In the genomic region with DNA sequence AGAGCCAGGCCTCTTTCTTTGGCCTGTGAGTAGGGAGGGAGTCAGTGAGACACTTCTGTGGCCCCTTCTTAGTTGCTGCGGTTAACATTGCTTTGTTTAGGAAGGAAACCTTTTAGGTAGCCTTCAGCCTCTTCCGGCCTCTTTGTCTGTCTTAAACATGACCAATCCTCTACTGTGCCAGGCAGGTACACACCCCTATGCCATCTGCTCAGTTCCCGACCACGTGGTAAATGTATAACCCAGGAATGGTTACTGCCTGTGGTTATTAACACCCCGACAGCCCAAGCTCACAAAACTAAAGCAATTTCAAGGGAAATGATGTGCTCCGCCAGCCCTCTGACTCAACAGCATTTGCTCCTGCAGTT, we compare ENCODE assay signal across 8 mouse cellular contexts. TPM values are rescaled to one million over a fixed set of nuclear protein-coding genes. Genes with fewer than 3 reads are reported as not detected.
A peak's percentile ranks its signal among the peaks of the same experiment; 100 is the strongest.
DNase-seq lines count a peak whose midpoint lies in the region; ATAC-seq lines count a peak whose summit lies in the region.

No protein-coding gene starts in this region.

- no peaks in the 10 kb centered on the region for H3K9me3 ChIP-seq in hindbrain, embryonic 10.5 days
- no peaks in the 10 kb centered on the region for H3K9me3 ChIP-seq in midbrain, embryonic 16.5 days (replicated peaks; ENCODE audit: control insufficient read depth, low read length, poor library complexity, severe bottlenecking)

- H3K27me3 ChIP-seq in hindbrain, embryonic 10.5 days (ENCODE audit: insufficient read depth, poor library complexity, severe bottlenecking): peaks cover 58% of the 10 kb centered on the region
- H3K27me3 ChIP-seq in midbrain, embryonic 16.5 days (ENCODE audit: control insufficient read depth, insufficient read depth, low read depth, low read length): 0 out of 2 replicates have a peak, but pooled peaks cover 8% of the 10 kb centered on the region

- H3K4me1 ChIP-seq in hindbrain, embryonic 10.5 days (replicated peaks): no peaks in the 10 kb centered on the region
- H3K4me1 ChIP-seq in midbrain, embryonic 16.5 days (ENCODE audit: control insufficient read depth, insufficient read depth, low read length): peaks cover 5% of the 10 kb centered on the region; the same call in 1 of the 2 replicates

- 29% methylated on average over 6 of the region's 6 CpGs for WGBS in hindbrain, embryonic 10.5 days
- 24% methylated on average over 6 of the region's 6 CpGs for WGBS in midbrain, embryonic 16.5 days

- H3K4me3 ChIP-seq in hindbrain, embryonic 10.5 days: peak overlapping the region; percentile 60
- peak overlapping the region; percentile 63 for H3K4me3 ChIP-seq in midbrain, embryonic 16.5 days (ENCODE audit: low read depth, low read length)

- peak overlapping the region; percentile 70 for H3K9ac ChIP-seq in midbrain, embryonic 16.5 days (ENCODE audit: low read depth, low read length)

- intact Hi-C loops in left cerebral cortex, postnatal 36 days (cut with DNase I): loop anchor here (10.0 kb wide), 1 partner anchor 69 kb away; the partner anchor contains the start of gene Abcb7

- ATAC-seq in midbrain, embryonic 16.5 days: peak; percentile 84

- H3K36me3 ChIP-seq in hindbrain, embryonic 10.5 days: no peaks in the 10 kb centered on the region
- H3K36me3 ChIP-seq in midbrain, embryonic 16.5 days (ENCODE audit: control insufficient read depth, insufficient read depth, low read length): no peaks in the 10 kb centered on the region

- peak overlapping the region; percentile 57 for H3K4me2 ChIP-seq in midbrain, embryonic 16.5 days (ENCODE audit: low read length)

- peak overlapping the region; percentile 75 for H3K27ac ChIP-seq in hindbrain, embryonic 10.5 days
- peak overlapping the region; percentile 71 for H3K27ac ChIP-seq in midbrain, embryonic 16.5 days (ENCODE audit: low read length)

- peak; percentile 4 to 17 for DNase-seq in frontal cortex, postnatal 36 days (ENCODE audit: low spot score in 2 of 2)
- DNase-seq in frontal cortex, postnatal 25 days (ENCODE audit: low spot score in 2 of 2): no peak
- peak; percentile 24 for DNase-seq in CD4-positive, CD25-positive, alpha-beta regulatory T cell, adult 2 months (ENCODE audit: low read depth, low spot score)
- peak; percentile 43 to 49 for DNase-seq in cerebellum, postnatal 10 days
- no peak for DNase-seq in hindbrain, embryonic 10.5 days (ENCODE audit: low spot score)
- DNase-seq in left cerebral cortex, postnatal 36 days (ENCODE audit: low spot score in 2 of 2): peak; percentile 9 to 16
- DNase-seq in urinary bladder, postnatal 25 days (ENCODE audit: low spot score): no peak

RNA-seq across cellular contexts. Expression of gene Uprt, which starts 0.8 kb away (rescaled TPM):
- polyA plus RNA-seq in hindbrain, embryonic 10.5 days (2016; fragmentation: Nextera tagmentation; extraction: Ambion mirVana): 0.48 and 1.1 TPM in 2 replicates
- 10 to 100 TPM; 14.9 to 15.4 TPM for total RNA-seq in left cerebral cortex, postnatal 36 days (2021)
- 1.6 and 2.1 TPM in 2 replicates for polyA plus RNA-seq in midbrain, embryonic 16.5 days (2015; fragmentation: Nextera tagmentation; extraction: Ambion mirVana)

Comparison
In these comparisons a context has a peak if more than half of its experiments do, and no peak if none do; other contexts are left out.
1. DNase-seq: peak in frontal cortex, postnatal 36 days (2 of 2), CD4-positive, CD25-positive, alpha-beta regulatory T cell, adult 2 months (single experiment), cerebellum, postnatal 10 days (2 of 2) and left cerebral cortex, postnatal 36 days (2 of 2); none in frontal cortex, postnatal 25 days (0 of 2), hindbrain, embryonic 10.5 days (single experiment) and urinary bladder, postnatal 25 days (single experiment).